Mouse (Mus musculus): ENCODE data around the gene Tmem92.

Tmem92 gene

DNA sequence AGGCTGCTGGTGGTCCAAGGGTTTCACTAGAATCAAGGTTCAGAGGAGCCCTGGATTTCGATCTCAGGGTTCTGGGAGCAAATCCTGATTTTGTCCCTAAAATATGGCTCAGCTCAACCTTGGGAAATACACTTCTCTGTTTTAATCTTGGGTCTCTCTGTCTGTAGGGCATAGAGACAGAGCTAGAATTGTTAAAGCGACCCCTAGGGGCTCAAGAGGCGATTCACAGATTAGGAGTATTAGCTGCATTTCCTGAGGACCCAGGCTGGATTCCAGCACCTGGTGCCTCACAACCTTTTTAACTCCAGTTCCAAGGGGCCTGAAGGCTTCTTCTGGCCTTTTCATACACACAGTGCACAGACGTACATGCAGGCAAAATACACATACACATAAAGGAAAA, 52.9 kb downstream of the Tmem92 start:
- in situ Hi-C loops (cut with MboI; ENCODE audit: low sequenced_read_pairs): no loop called here

DNA sequence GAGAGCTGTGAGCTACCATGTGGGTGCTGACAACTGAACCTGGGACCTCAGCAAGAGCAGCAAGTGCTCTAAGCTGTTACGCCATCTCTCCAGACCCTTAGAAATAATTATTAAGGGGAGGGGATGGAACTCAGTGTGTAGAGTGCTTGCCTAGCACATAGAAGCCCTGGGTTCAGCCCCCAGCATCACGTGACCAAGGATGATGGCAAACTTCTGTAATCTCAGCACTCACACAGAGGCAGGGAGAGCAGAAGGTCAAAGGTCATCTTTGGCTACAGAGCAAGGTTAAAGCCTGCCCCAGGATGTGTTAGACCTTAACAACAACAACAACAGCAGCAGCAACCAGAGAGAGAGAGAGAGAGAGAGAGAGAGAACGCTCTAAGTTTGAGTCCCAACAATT, 54.0 kb downstream of the Tmem92 start:
- in situ Hi-C loops (cut with MboI; ENCODE audit: low sequenced_read_pairs): no loop called here

- in situ Hi-C loops (cut with MboI; ENCODE audit: low sequenced_read_pairs): no loop called here
Observed at GRCm38 (mm10) chr11:94727306-94727705, 55.2 kb downstream of the Tmem92 start.

Measured in CH12F3 (cell line).